ENCODE assay signal across 14 mouse cellular contexts in genomic region chr1:181271164-181271563, GRCm38 (mm10).
"Had no signal": no experiment of that assay in that cellular context is flagged by ENCODE, and none has a peak within 500 bp of the region (broad histone marks: within the 10 kb centered on the region; RNA-seq: fewer than 3 reads in every experiment).

No protein-coding gene starts in this region.

- H3K27me3 ChIP-seq: kidney, embryonic 15.5 days; limb, embryonic 13.5 days; midbrain, embryonic 13.5 days had no signal

- H3K4me2 ChIP-seq: kidney, embryonic 15.5 days; limb, embryonic 13.5 days; lung, embryonic 14.5 days; midbrain, embryonic 13.5 days had no signal

- H3K9me3 ChIP-seq: kidney, embryonic 15.5 days; limb, embryonic 10.5 days; limb, embryonic 13.5 days; midbrain, embryonic 10.5 days; midbrain, embryonic 13.5 days had no signal

- ATAC-seq: hindbrain, postnatal 0 days; intestine, postnatal 0 days; lung, postnatal 0 days; midbrain, embryonic 13.5 days; midbrain, embryonic 16.5 days had no signal

- H3K9ac ChIP-seq: kidney, embryonic 15.5 days; limb, embryonic 13.5 days; lung, embryonic 14.5 days; midbrain, embryonic 13.5 days had no signal

- H3K36me3 ChIP-seq: kidney, embryonic 15.5 days; limb, embryonic 10.5 days; limb, embryonic 13.5 days; midbrain, embryonic 10.5 days; midbrain, embryonic 13.5 days had no signal

- H3K27ac ChIP-seq: hindbrain, postnatal 0 days; kidney, embryonic 15.5 days; limb, embryonic 10.5 days; limb, embryonic 13.5 days; macrophage; midbrain, embryonic 10.5 days; midbrain, embryonic 13.5 days had no signal

- H3K4me3 ChIP-seq: kidney, embryonic 15.5 days; limb, embryonic 10.5 days; limb, embryonic 13.5 days; midbrain, embryonic 10.5 days; midbrain, embryonic 13.5 days had no signal

- DNase-seq: kidney, postnatal 10 days; lung, embryonic 14.5 days; right cerebral cortex, postnatal 4 days; thymus, postnatal 25 days had no signal
